Mouse (Mus musculus) R1 (cell line): ENCODE data around the gene Cbr2.

ENCODE experiments used
- DNase-seq: peaks from one replicate; pipeline ENCODE4 v3.0.0-alpha.2; 2018; ENCODE audit warnings: low read depth, low spot score

Cbr2 gene

GRCm38 (mm10) chr11:120731395-120731794, 519 bp downstream of the Cbr2 start:
- DNase-seq = no peak

- DNase-seq = no peak
Observed at GRCm38 (mm10) chr11:120730331-120730870, 1.5 kb downstream of the Cbr2 start.

GRCm38 (mm10) chr11:120729432-120730050, 2.4 kb downstream of the Cbr2 start:
- DNase-seq = peak; percentile 83

GRCm38 (mm10) chr11:120728530-120729240, 3.2 kb downstream of the Cbr2 start:
- DNase-seq = no peak

- DNase-seq = no peak
Observed at GRCm38 (mm10) chr11:120727564-120727963, 4.3 kb downstream of the Cbr2 start.

- DNase-seq = peak; percentile 91
Observed at GRCm38 (mm10) chr11:120727169-120727527, 4.8 kb downstream of the Cbr2 start, which contains the start of gene Dcxr. Gene Dcxr, minus strand, starts transcription at chr11:120727281.

GRCm38 (mm10) chr11:120726243-120727168, 5.4 kb downstream of the Cbr2 start:
- DNase-seq = peak; percentile 25

GRCm38 (mm10) chr11:120723509-120723908, 8.4 kb downstream of the Cbr2 start:
- no peak for DNase-seq

GRCm38 (mm10) chr11:120722761-120723382, 9.0 kb downstream of the Cbr2 start:
- DNase-seq = no peak

- no peak for DNase-seq
Observed at GRCm38 (mm10) chr11:120722067-120722630, 9.8 kb downstream of the Cbr2 start.

- peak; percentile 77 for DNase-seq
Observed at GRCm38 (mm10) chr11:120721124-120722066, 10.5 kb downstream of the Cbr2 start, which contains the start of gene Rac3. Gene Rac3, plus strand, starts transcription at chr11:120721470.

- DNase-seq = peak; percentile 96
Observed at GRCm38 (mm10) chr11:120720450-120720849, 11.5 kb downstream of the Cbr2 start.

- no peak for DNase-seq
Observed at GRCm38 (mm10) chr11:120719841-120720376, 12.0 kb downstream of the Cbr2 start.

GRCm38 (mm10) chr11:120719242-120719641, 12.7 kb downstream of the Cbr2 start:
- no peak for DNase-seq

- DNase-seq = no peak
Observed at GRCm38 (mm10) chr11:120715131-120715530, 16.8 kb downstream of the Cbr2 start.

GRCm38 (mm10) chr11:120714546-120714945, 17.4 kb downstream of the Cbr2 start:
- DNase-seq = no peak

- peak; percentile 100 for DNase-seq
Observed at GRCm38 (mm10) chr11:120713580-120714518, 18.1 kb downstream of the Cbr2 start, which contains the start of the genes Cenpx and Lrrc45. Gene Cenpx, minus strand, starts transcription at chr11:120713738. Gene Lrrc45, plus strand, starts transcription at chr11:120713925.
